18 mouse cellular contexts compared by ENCODE assay signal in genomic region chr1:166800953-166801603, GRCm38 (mm10).
DNase-seq lines count a peak whose midpoint lies in the region; ATAC-seq and TF ChIP-seq lines count a peak whose summit lies in the region.
"Had no signal": no experiment of that assay in that cellular context is flagged by ENCODE, and none has a peak within 500 bp of the region (broad histone marks: within the 10 kb centered on the region; RNA-seq: fewer than 3 reads in every experiment).

No protein-coding gene starts in this region.

- H3K36me3 ChIP-seq in midbrain, postnatal 0 days (ENCODE audit: insufficient read depth, low read length) = no peaks in the 10 kb centered on the region
- H3K36me3 ChIP-seq in midbrain, embryonic 15.5 days (replicated peaks) = no peaks in the 10 kb centered on the region
- H3K36me3 ChIP-seq in midbrain, embryonic 13.5 days = no peaks in the 10 kb centered on the region
- H3K36me3 ChIP-seq: embryonic facial prominence, embryonic 12.5 days; heart, embryonic 13.5 days; intestine, embryonic 15.5 days had no signal

- no peak for TF ChIP-seq CTCF in midbrain, postnatal 0 days (IDR thresholded peaks at IDR 0.05)

- H3K9me3 ChIP-seq in midbrain, postnatal 0 days (ENCODE audit: low read length) = no peaks in the 10 kb centered on the region
- H3K9me3 ChIP-seq in midbrain, embryonic 15.5 days = no peaks in the 10 kb centered on the region
- no peaks in the 10 kb centered on the region for H3K9me3 ChIP-seq in midbrain, embryonic 13.5 days
- H3K9me3 ChIP-seq: embryonic facial prominence, embryonic 12.5 days; forebrain, embryonic 13.5 days; heart, embryonic 13.5 days; intestine, embryonic 15.5 days had no signal

- H3K4me2 ChIP-seq in midbrain, postnatal 0 days (ENCODE audit: low read depth, low read length, poor library complexity, severe bottlenecking) = no peak overlapping the region
- no peak overlapping the region for H3K4me2 ChIP-seq in midbrain, embryonic 15.5 days
- no peak overlapping the region for H3K4me2 ChIP-seq in midbrain, embryonic 13.5 days (replicated peaks)
- H3K4me2 ChIP-seq: embryonic facial prominence, embryonic 12.5 days; forebrain, embryonic 13.5 days; heart, embryonic 13.5 days; intestine, embryonic 15.5 days; lung, embryonic 14.5 days had no signal

- peak; percentile 19 for DNase-seq in adrenal gland, postnatal 14 days
- no peak for DNase-seq in adrenal gland, postnatal 25 days
- peak; percentile 66 for DNase-seq in midbrain, postnatal 0 days (ENCODE audit: low spot score)
- peak; percentile 94 for DNase-seq in cerebellum, adult 9-11 months
- peak; percentile 37 for DNase-seq in retina, postnatal 7 days (ENCODE audit: low read depth, low spot score)
- DNase-seq in lung, postnatal 10 days = no peak
- DNase-seq: gastrocnemius, adult 2 months; liver; lung, embryonic 14.5 days; right cerebral cortex, adult 18-20 months; thymus, postnatal 36 days had no signal

- no peak overlapping the region for H3K9ac ChIP-seq in midbrain, postnatal 0 days (replicated peaks; ENCODE audit: low read length, poor library complexity, severe bottlenecking)
- no peak overlapping the region for H3K9ac ChIP-seq in midbrain, embryonic 15.5 days
- no peak overlapping the region for H3K9ac ChIP-seq in midbrain, embryonic 13.5 days (replicated peaks)
- H3K9ac ChIP-seq: embryonic facial prominence, embryonic 12.5 days; forebrain, embryonic 13.5 days; heart, embryonic 13.5 days; intestine, embryonic 15.5 days; lung, embryonic 14.5 days had no signal

- ATAC-seq in midbrain, postnatal 0 days (ENCODE audit: low FRiP score) = no peak
- no peak for ATAC-seq in midbrain, embryonic 15.5 days (replicated peaks)
- ATAC-seq in midbrain, embryonic 13.5 days = no peak
- ATAC-seq: forebrain, embryonic 13.5 days; intestine, embryonic 15.5 days had no signal

- H3K4me3 ChIP-seq in midbrain, postnatal 0 days (ENCODE audit: low read depth, low read length) = no peak overlapping the region
- no peak overlapping the region for H3K4me3 ChIP-seq in midbrain, embryonic 15.5 days
- no peak overlapping the region for H3K4me3 ChIP-seq in midbrain, embryonic 13.5 days (replicated peaks)
- H3K4me3 ChIP-seq: embryonic facial prominence, embryonic 12.5 days; forebrain, embryonic 13.5 days; gastrocnemius, adult 2 months; heart, embryonic 13.5 days; intestine, embryonic 15.5 days had no signal

- H3K27ac ChIP-seq in midbrain, postnatal 0 days (ENCODE audit: low read depth, low read length) = no peak overlapping the region
- H3K27ac ChIP-seq in midbrain, embryonic 15.5 days = no peak overlapping the region
- no peak overlapping the region for H3K27ac ChIP-seq in midbrain, embryonic 13.5 days
- H3K27ac ChIP-seq: embryonic facial prominence, embryonic 12.5 days; forebrain, embryonic 13.5 days; gastrocnemius, adult 2 months; heart, embryonic 13.5 days; intestine, embryonic 15.5 days; stomach, postnatal 0 days had no signal

- no peaks in the 10 kb centered on the region for H3K4me1 ChIP-seq in midbrain, postnatal 0 days (ENCODE audit: insufficient read depth, low read length)
- 0 out of 2 replicates have a peak, but pooled peaks cover 6% of the 10 kb centered on the region for H3K4me1 ChIP-seq in midbrain, embryonic 15.5 days
- H3K4me1 ChIP-seq in midbrain, embryonic 13.5 days (replicated peaks) = 0 out of 2 replicates have a peak, but pooled peaks cover 3% of the 10 kb centered on the region
- H3K4me1 ChIP-seq: embryonic facial prominence, embryonic 12.5 days; forebrain, embryonic 13.5 days; intestine, embryonic 15.5 days had no signal

- 77% methylated on average over 11 of the region's 11 CpGs for WGBS in midbrain, postnatal 0 days
- WGBS in midbrain, embryonic 15.5 days = 76% methylated on average over 11 of the region's 11 CpGs
- WGBS in midbrain, embryonic 13.5 days = 83% methylated on average over 11 of the region's 11 CpGs

- H3K27me3 ChIP-seq in midbrain, postnatal 0 days (ENCODE audit: insufficient read depth, low read length) = no peaks in the 10 kb centered on the region
- H3K27me3 ChIP-seq in midbrain, embryonic 15.5 days (replicated peaks) = no peaks in the 10 kb centered on the region
- no peaks in the 10 kb centered on the region for H3K27me3 ChIP-seq in midbrain, embryonic 13.5 days
- H3K27me3 ChIP-seq: embryonic facial prominence, embryonic 12.5 days; forebrain, embryonic 13.5 days; heart, embryonic 13.5 days; intestine, embryonic 15.5 days had no signal

Comparison
In these comparisons a context has a peak if more than half of its experiments do, and no peak if none do; other contexts are left out.
1. DNase-seq: peak in adrenal gland, postnatal 14 days (single experiment), midbrain, postnatal 0 days (single experiment), cerebellum, adult 9-11 months (single experiment) and retina, postnatal 7 days (single experiment); none in adrenal gland, postnatal 25 days (single experiment) and lung, postnatal 10 days (single experiment).